Mouse (Mus musculus): Measurements from ENCODE around the gene Mgst2. TPM values are rescaled to one million over a fixed set of nuclear protein-coding genes. Genes with fewer than 3 reads are reported as not detected.

Mgst2 gene
- polyA plus RNA-seq, 1 experiment from 2014 or later = 0.28 TPM

DNA sequence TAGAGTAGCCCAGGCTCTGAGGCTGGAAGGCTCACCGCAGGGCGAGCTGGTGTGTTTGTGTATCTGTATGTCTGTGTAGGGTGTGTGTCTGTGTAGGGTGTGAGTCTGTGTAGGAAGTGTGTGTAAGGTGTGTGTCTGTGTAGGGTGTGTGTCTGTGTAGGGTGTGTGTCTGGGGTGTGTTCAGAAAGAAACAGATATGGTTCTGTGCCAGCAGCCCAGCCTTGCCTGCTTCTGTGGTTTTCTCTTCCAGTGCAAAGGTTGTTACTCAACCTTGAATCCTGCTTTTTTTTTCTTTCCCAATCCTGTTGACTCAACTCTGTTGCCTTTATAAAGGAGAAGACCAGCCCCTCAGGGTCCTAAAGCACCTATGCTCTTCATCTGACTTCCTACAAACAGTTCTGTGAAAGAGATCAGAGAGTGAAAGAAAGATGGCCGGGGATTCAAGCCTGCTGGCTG is 689 bp downstream of the Mgst2 start:
- no peaks in the 10 kb centered on the region; the same call in 1 of the 2 replicates for H3K27me3 ChIP-seq (ENCODE audit: control insufficient read depth, insufficient read depth, low read length)
- no peak overlapping the region for H3K4me3 ChIP-seq (ENCODE audit: low read depth, low read length)
- 0 out of 2 replicates have a peak, but pooled peaks cover 1% of the 10 kb centered on the region for H3K4me1 ChIP-seq (replicated peaks; ENCODE audit: control insufficient read depth, insufficient read depth, low read length)
- no peaks in the 10 kb centered on the region for H3K36me3 ChIP-seq (ENCODE audit: control insufficient read depth, insufficient read depth, low read length)
- no peak overlapping the region for H3K27ac ChIP-seq (ENCODE audit: low read depth, low read length)
- DNase-seq (ENCODE audit: low spot score) (no peak), ATAC-seq (replicated peaks; ENCODE audit: low FRiP score) (no peak)
- no peak overlapping the region for H3K9ac ChIP-seq (ENCODE audit: low read length)
- 76% methylated on average over 3 of the region's 3 CpGs for WGBS
- H3K4me2 ChIP-seq (ENCODE audit: low read depth, low read length, severe bottlenecking) = no peak overlapping the region
- H3K9me3 ChIP-seq (ENCODE audit: control insufficient read depth, low read length) = no peaks in the 10 kb centered on the region

GRCm38 (mm10) chr3:51661376-51661775 is 1.2 kb downstream of the Mgst2 start:
- no peak overlapping the region for H3K4me2 ChIP-seq (ENCODE audit: low read depth, low read length, severe bottlenecking)
- H3K9me3 ChIP-seq (ENCODE audit: control insufficient read depth, low read length) = no peaks in the 10 kb centered on the region
- no peaks in the 10 kb centered on the region for H3K36me3 ChIP-seq (ENCODE audit: control insufficient read depth, insufficient read depth, low read length)
- no peaks in the 10 kb centered on the region; the same call in 1 of the 2 replicates for H3K27me3 ChIP-seq (ENCODE audit: control insufficient read depth, insufficient read depth, low read length)
- DNase-seq (ENCODE audit: low spot score) = no peak
- 78% methylated on average over 5 of the region's 5 CpGs for WGBS
- ATAC-seq (replicated peaks; ENCODE audit: low FRiP score) = no peak
- H3K9ac ChIP-seq (ENCODE audit: low read length) = no peak overlapping the region
- no peak overlapping the region for H3K4me3 ChIP-seq (ENCODE audit: low read depth, low read length)
- 0 out of 2 replicates have a peak, but pooled peaks cover 1% of the 10 kb centered on the region for H3K4me1 ChIP-seq (replicated peaks; ENCODE audit: control insufficient read depth, insufficient read depth, low read length)
- H3K27ac ChIP-seq (ENCODE audit: low read depth, low read length) = no peak overlapping the region

- no peaks in the 10 kb centered on the region; the same call in 1 of the 2 replicates for H3K27me3 ChIP-seq (ENCODE audit: control insufficient read depth, insufficient read depth, low read length)
- no peak overlapping the region for H3K4me3 ChIP-seq (ENCODE audit: low read depth, low read length)
- H3K9ac ChIP-seq (ENCODE audit: low read length) = no peak overlapping the region
- ATAC-seq (replicated peaks; ENCODE audit: low FRiP score) (no peak), DNase-seq (ENCODE audit: low spot score) (no peak)
- no peak overlapping the region for H3K27ac ChIP-seq (ENCODE audit: low read depth, low read length)
- 85% methylated on average over 11 of the region's 11 CpGs for WGBS
- H3K4me1 ChIP-seq (replicated peaks; ENCODE audit: control insufficient read depth, insufficient read depth, low read length) = 0 out of 2 replicates have a peak, but pooled peaks cover 1% of the 10 kb centered on the region
- no peaks in the 10 kb centered on the region for H3K36me3 ChIP-seq (ENCODE audit: control insufficient read depth, insufficient read depth, low read length)
- no peaks in the 10 kb centered on the region for H3K9me3 ChIP-seq (ENCODE audit: control insufficient read depth, low read length)
- no peak overlapping the region for H3K4me2 ChIP-seq (ENCODE audit: low read depth, low read length, severe bottlenecking)
These were observed 1.9 kb downstream of the Mgst2 start for GRCm38 (mm10) chr3:51661880-51662550.

DNA sequence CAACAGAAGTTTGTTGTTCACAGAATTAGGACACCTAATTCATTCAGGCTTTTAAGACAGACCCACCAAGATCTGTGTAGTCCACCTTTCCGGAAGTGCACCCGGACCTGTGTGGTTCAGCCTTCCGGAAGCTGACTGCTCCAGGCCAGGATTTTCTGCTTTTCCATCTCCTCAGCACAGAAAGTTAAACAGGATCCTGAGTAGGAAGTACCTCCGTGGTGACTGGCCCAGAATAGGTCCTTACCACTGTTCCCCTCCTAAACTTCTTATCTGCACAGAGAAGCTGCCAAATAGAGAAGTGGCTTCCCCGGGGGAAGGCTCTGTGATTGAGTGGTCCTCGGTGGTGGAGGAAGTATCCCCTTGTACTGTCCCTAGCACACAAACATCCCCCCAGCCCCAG is 2.4 kb downstream of the Mgst2 start:
- 71% methylated on average over 6 of the region's 6 CpGs for WGBS
- ATAC-seq (replicated peaks; ENCODE audit: low FRiP score) = no peak
- H3K36me3 ChIP-seq (ENCODE audit: control insufficient read depth, insufficient read depth, low read length) = no peaks in the 10 kb centered on the region
- no peak for DNase-seq (ENCODE audit: low spot score)
- H3K4me2 ChIP-seq (ENCODE audit: low read depth, low read length, severe bottlenecking) = no peak overlapping the region
- H3K27ac ChIP-seq (ENCODE audit: low read depth, low read length) = no peak overlapping the region
- no peak overlapping the region for H3K4me3 ChIP-seq (ENCODE audit: low read depth, low read length)
- no peak overlapping the region for H3K9ac ChIP-seq (ENCODE audit: low read length)
- 0 out of 2 replicates have a peak, but pooled peaks cover 1% of the 10 kb centered on the region for H3K4me1 ChIP-seq (replicated peaks; ENCODE audit: control insufficient read depth, insufficient read depth, low read length)
- H3K27me3 ChIP-seq (ENCODE audit: control insufficient read depth, insufficient read depth, low read length) = no peaks in the 10 kb centered on the region; the same call in 1 of the 2 replicates
- H3K9me3 ChIP-seq (ENCODE audit: control insufficient read depth, low read length) = no peaks in the 10 kb centered on the region

DNA sequence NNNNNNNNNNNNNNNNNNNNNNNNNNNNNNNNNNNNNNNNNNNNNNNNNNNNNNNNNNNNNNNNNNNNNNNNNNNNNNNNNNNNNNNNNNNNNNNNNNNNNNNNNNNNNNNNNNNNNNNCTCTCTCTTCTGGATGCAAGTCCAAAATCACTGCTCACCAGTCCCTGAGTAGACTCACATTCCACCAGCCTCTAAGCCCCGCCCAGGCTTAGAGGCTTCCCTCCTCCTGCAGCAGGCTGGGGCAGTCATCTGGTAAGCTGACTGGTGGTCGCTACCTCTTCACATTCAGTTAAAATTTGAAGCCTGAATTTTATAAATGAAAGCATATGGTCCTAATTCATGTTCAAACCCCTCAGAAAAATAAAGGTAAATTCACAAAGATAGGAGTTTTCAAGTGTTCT is 8.4 kb downstream of the Mgst2 start:
- DNase-seq (ENCODE audit: low spot score) (no peak), ATAC-seq (replicated peaks; ENCODE audit: low FRiP score) (no peak)
- Histone ChIP-seq H3K27me3 (ENCODE audit: control insufficient read depth, insufficient read depth, low read length) (no peaks in the 10 kb centered on the region; the same call in 1 of the 2 replicates), H3K9me3 (ENCODE audit: control insufficient read depth, low read length) (no peaks in the 10 kb centered on the region), H3K27ac (ENCODE audit: low read depth, low read length) (no peak overlapping the region), H3K4me2 (ENCODE audit: low read depth, low read length, severe bottlenecking) (no peak overlapping the region), H3K4me3 (ENCODE audit: low read depth, low read length) (no peak overlapping the region), H3K4me1 (replicated peaks; ENCODE audit: control insufficient read depth, insufficient read depth, low read length) (no peaks in the 10 kb centered on the region), H3K9ac (ENCODE audit: low read length) (no peak overlapping the region), H3K36me3 (ENCODE audit: control insufficient read depth, insufficient read depth, low read length) (no peaks in the 10 kb centered on the region; the same call in 1 of the 2 replicates)
- WGBS = 40% methylated on average over 2 of the region's 2 CpGs

GRCm38 (mm10) chr3:51670414-51671070 is 10.4 kb downstream of the Mgst2 start:
- H3K4me1 ChIP-seq (replicated peaks; ENCODE audit: control insufficient read depth, insufficient read depth, low read length) = no peaks in the 10 kb centered on the region
- ATAC-seq (replicated peaks; ENCODE audit: low FRiP score) = no peak
- no peak overlapping the region for H3K27ac ChIP-seq (ENCODE audit: low read depth, low read length)
- no peaks in the 10 kb centered on the region for H3K9me3 ChIP-seq (ENCODE audit: control insufficient read depth, low read length)
- H3K36me3 ChIP-seq (ENCODE audit: control insufficient read depth, insufficient read depth, low read length) = no peaks in the 10 kb centered on the region; the same call in 1 of the 2 replicates
- H3K4me3 ChIP-seq (ENCODE audit: low read depth, low read length) = no peak overlapping the region
- no peak overlapping the region for H3K4me2 ChIP-seq (ENCODE audit: low read depth, low read length, severe bottlenecking)
- DNase-seq (ENCODE audit: low spot score) = no peak
- no peak overlapping the region for H3K9ac ChIP-seq (ENCODE audit: low read length)
- no peaks in the 10 kb centered on the region; the same call in 1 of the 2 replicates for H3K27me3 ChIP-seq (ENCODE audit: control insufficient read depth, insufficient read depth, low read length)
- WGBS = 74% methylated on average over 5 of the region's 5 CpGs

DNA sequence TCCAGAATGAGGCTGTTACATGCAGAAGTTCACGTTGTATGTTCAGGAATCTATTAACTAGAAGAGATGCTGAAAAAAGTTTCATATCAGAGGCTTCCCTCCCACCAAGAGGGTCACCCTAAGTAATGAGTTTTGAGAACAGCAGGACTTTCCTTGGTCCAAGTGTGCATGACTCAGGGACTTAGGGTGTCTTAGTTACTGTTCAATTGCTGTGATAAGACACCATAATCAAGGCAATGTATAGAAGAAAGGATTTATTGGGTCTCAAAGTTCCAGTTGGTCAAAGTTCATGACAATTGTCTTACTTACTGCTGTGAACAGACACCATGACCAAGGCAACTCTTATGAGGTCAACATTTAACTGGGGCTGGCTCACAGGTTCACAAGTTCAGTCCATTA is 10.9 kb downstream of the Mgst2 start:
- H3K27me3 ChIP-seq (ENCODE audit: control insufficient read depth, insufficient read depth, low read length) = no peaks in the 10 kb centered on the region
- no peak overlapping the region for H3K4me3 ChIP-seq (ENCODE audit: low read depth, low read length)
- 88% methylated on average over 1 of the region's 1 CpGs for WGBS
- no peaks in the 10 kb centered on the region; the same call in 1 of the 2 replicates for H3K36me3 ChIP-seq (ENCODE audit: control insufficient read depth, insufficient read depth, low read length)
- no peak overlapping the region for H3K27ac ChIP-seq (ENCODE audit: low read depth, low read length)
- ATAC-seq (replicated peaks; ENCODE audit: low FRiP score) (no peak), DNase-seq (ENCODE audit: low spot score) (no peak)
- H3K9me3 ChIP-seq (ENCODE audit: control insufficient read depth, low read length) = no peaks in the 10 kb centered on the region
- H3K4me1 ChIP-seq (replicated peaks; ENCODE audit: control insufficient read depth, insufficient read depth, low read length) = no peaks in the 10 kb centered on the region
- no peak overlapping the region for H3K4me2 ChIP-seq (ENCODE audit: low read depth, low read length, severe bottlenecking)
- H3K9ac ChIP-seq (ENCODE audit: low read length) = no peak overlapping the region

DNA sequence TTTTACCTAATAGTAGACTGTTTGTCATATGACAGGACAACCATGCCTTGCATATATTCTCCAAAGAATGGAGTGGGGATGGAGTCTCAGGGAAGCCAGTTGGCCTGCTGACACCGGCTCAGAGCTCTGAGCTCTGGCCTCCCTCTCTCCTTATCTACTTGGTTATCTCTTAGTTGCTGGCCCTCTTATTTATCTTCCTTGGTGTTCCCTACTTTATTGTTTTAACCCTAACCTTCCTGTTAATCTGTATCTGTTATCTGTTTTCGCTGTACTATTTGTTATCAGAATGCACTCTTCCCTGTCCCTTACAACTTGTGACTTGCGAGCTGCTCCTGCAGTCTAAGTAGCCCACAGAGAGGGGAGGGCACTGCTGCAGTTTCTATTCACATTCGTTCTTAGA is 12.5 kb downstream of the Mgst2 start:
- no peak overlapping the region for H3K4me2 ChIP-seq (ENCODE audit: low read depth, low read length, severe bottlenecking)
- H3K4me3 ChIP-seq (ENCODE audit: low read depth, low read length) = no peak overlapping the region
- ATAC-seq (replicated peaks; ENCODE audit: low FRiP score) (no peak), DNase-seq (ENCODE audit: low spot score) (no peak)
- H3K36me3 ChIP-seq (ENCODE audit: control insufficient read depth, insufficient read depth, low read length) = no peaks in the 10 kb centered on the region; the same call in 1 of the 2 replicates
- WGBS = 69% methylated on average over 4 of the region's 4 CpGs
- no peak overlapping the region for H3K9ac ChIP-seq (ENCODE audit: low read length)
- no peaks in the 10 kb centered on the region for H3K4me1 ChIP-seq (replicated peaks; ENCODE audit: control insufficient read depth, insufficient read depth, low read length)
- H3K27ac ChIP-seq (ENCODE audit: low read depth, low read length) = no peak overlapping the region
- no peaks in the 10 kb centered on the region for H3K27me3 ChIP-seq (ENCODE audit: control insufficient read depth, insufficient read depth, low read length)
- no peaks in the 10 kb centered on the region for H3K9me3 ChIP-seq (ENCODE audit: control insufficient read depth, low read length)

Data from forebrain, embryonic 11.5 days (tissue).